Mouse (Mus musculus) layer of hippocampus, adult 2 months (tissue): ENCODE measurements at regions not wholly inside any gene's neighbourhood (a gene's known extent, or its start where the extent isn't known, plus 50 kb on each side); places are given as distances from the start of the nearest gene placed in this dataset.

Experiments
- DNase-seq, 2 experiments: peaks; one replicate each; pipeline ENCODE4 v3.0.0; 2022; ENCODE audit warnings: low spot score in 2 of 2
- H3K27ac ChIP-seq: fragments of 200-600 bp; 2 replicates; pipeline ENCODE4 v1.8.1; 2022
- H3K4me3 ChIP-seq: fragments of 200-600 bp; 2 replicates; pipeline ENCODE4 v1.8.1; 2022; ENCODE audit warnings: mild to moderate bottlenecking
- CTCF ChIP-seq: fragments of 200-600 bp; conservative IDR thresholded peaks from 2 replicates; pipeline ENCODE4 v1.8.1; 2022; ENCODE audit warnings: antibody characterized with exemption, mild to moderate bottlenecking, moderate library complexity

DNA sequence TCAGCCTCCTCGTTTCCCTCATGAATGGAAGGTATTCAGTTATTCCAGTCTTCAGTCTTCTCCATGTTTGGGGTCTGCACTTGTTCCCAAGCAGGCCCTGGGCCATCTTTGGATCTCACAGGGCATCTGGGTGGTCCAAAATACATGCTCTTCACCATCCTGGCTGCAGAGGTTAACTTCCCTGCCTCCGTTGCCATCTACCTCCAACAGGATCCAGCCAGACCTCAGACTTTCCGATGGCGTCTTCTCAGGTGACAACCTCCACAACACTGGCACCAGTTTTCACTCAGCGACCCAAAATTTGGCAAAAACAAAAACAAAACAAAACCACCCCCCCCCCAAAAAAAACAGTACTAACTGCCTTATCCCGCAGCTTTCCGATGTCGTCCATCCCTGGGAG, 50.0 kb upstream of the Six3 start:
- no peak for DNase-seq
- no peak for TF ChIP-seq CTCF
- H3K4me3 ChIP-seq = no peak overlapping the region
- no peak overlapping the region for H3K27ac ChIP-seq
